Mouse (Mus musculus): ENCODE results near the gene Arhgap19. TPM values are rescaled to one million over a fixed set of nuclear protein-coding genes. Genes with fewer than 3 reads are reported as not detected.
A peak's percentile ranks its signal among the peaks of the same experiment; 100 is the strongest.

Arhgap19 gene
- 20.4 TPM in 2 replicates for total RNA-seq (2012; rRNA removed)
- total RNA-seq (2014; rRNA removed), result 36.8 and 37.9 TPM in 2 replicates
- 27.8 and 30.1 TPM in 2 replicates for polyA plus RNA-seq (2012; ENCODE audit: insufficient read length, low read depth)

GRCm38 (mm10) chr19:41801742-41802369, at the start of gene Arhgap19:
Arhgap19 (minus strand) TSS chr19:41802047.
- H3K27ac ChIP-seq (ENCODE audit: insufficient read depth, low read depth), result no peak within 1 kb of the TSS; the same call in 1 of the 2 replicates
- H3K4me1 ChIP-seq (ENCODE audit: control insufficient read depth in 1 of 2, insufficient read depth in 2 of 2), result peaks cover 4 to 32% of the 10 kb centered on the region in 2 experiments
- no peaks in the 10 kb centered on the region for H3K27me3 ChIP-seq (replicated peaks)
- in situ Hi-C loops (cut with MboI; ENCODE audit: low pct_ligation_motif_present, low pct_unique_long_range_greater_than_20kb, low sequenced_read_pairs) (no loop called here), dilution Hi-C loops (cut with MboI; ENCODE audit: extremely low pct_ligation_motif_present, extremely low pct_unique_long_range_greater_than_20kb, low sequenced_read_pairs) (no loop called here)
- peaks cover 7% of the 10 kb centered on the region for H3K9me3 ChIP-seq (replicated peaks; ENCODE audit: low read length)
- peak within 1 kb of the TSS; percentile 95 for H3K4me2 ChIP-seq (ENCODE audit: insufficient read depth, low read depth, poor library complexity, severe bottlenecking)
- H3K36me3 ChIP-seq (replicated peaks in 1 of 2; ENCODE audit: control insufficient read depth in 1 of 2, insufficient read depth in 1 of 2, low read length in 1 of 2), result peaks cover 0 to 8% of the 10 kb centered on the region in 2 experiments
- no peak for TF ChIP-seq BHLHE40 (IDR thresholded peaks at IDR 0.05; ENCODE audit: low read depth, low read length)
- peak; percentile 57; the same call in 1 of the 2 replicates for TF ChIP-seq ELF1 (IDR thresholded peaks at IDR 0.05; ENCODE audit: low read depth, low read length)
- peak; percentile 88; the same call in 1 of the 2 replicates for TF ChIP-seq E2F4 (IDR thresholded peaks at IDR 0.05; ENCODE audit: insufficient replicate concordance, low read depth, low read length)
- no peak for TF ChIP-seq MAFK (IDR thresholded peaks at IDR 0.05; ENCODE audit: insufficient replicate concordance, low read length)
- TF ChIP-seq USF2 (conservative IDR thresholded peaks at IDR 0.05; ENCODE audit: low read depth, low read length), result no peak
- no peak for TF ChIP-seq CHD1 (IDR thresholded peaks at IDR 0.05; ENCODE audit: low read depth, low read length)
- no peak for TF ChIP-seq MAX (IDR thresholded peaks at IDR 0.05; ENCODE audit: low read length)
- no peak for TF ChIP-seq ZKSCAN1 (IDR thresholded peaks at IDR 0.05; ENCODE audit: borderline replicate concordance, low read depth, low read length)
- TF ChIP-seq ZMIZ1 (IDR thresholded peaks at IDR 0.05; ENCODE audit: low read depth, low read length), result peak; percentile 80; the same call in 1 of the 2 replicates
- no peak for TF ChIP-seq ZNF384 (IDR thresholded peaks at IDR 0.05; ENCODE audit: low read depth, low read length)
- no peak for TF ChIP-seq PAX5 (IDR thresholded peaks at IDR 0.05; ENCODE audit: low read length)
- TF ChIP-seq KAT2A (IDR thresholded peaks at IDR 0.05; ENCODE audit: insufficient replicate concordance, low read length), result peak; percentile 91; the same call in 1 of the 2 replicates
- no peak; the same call in 1 of the 2 replicates for TF ChIP-seq ETS1 (conservative IDR thresholded peaks at IDR 0.05; ENCODE audit: low read depth, low read length)
- peak; percentile 76; the same call in 1 of the 2 replicates for TF ChIP-seq MXI1 (IDR thresholded peaks at IDR 0.05; ENCODE audit: low read depth, low read length)
- no peak; the same call in 1 of the 2 replicates for TF ChIP-seq GABPA (IDR thresholded peaks at IDR 0.05; ENCODE audit: insufficient replicate concordance, low read depth, low read length)
- TF ChIP-seq MAZ (IDR thresholded peaks at IDR 0.05; ENCODE audit: low read depth, low read length), result 0 out of 2 replicates have a peak, but pooled peaks have one; percentile 2
- no peak for TF ChIP-seq CTCF (conservative IDR thresholded peaks at IDR 0.05 in 1 of 2, IDR thresholded peaks at IDR 0.05 in 1 of 2; ENCODE audit: low read depth in 2 of 2, low read length in 2 of 2)
- no peak for TF ChIP-seq MEF2A (IDR thresholded peaks at IDR 0.05; ENCODE audit: borderline replicate concordance, low read depth, low read length)
- TF ChIP-seq TCF12 (IDR thresholded peaks at IDR 0.05; ENCODE audit: low read depth, low read length), result 0 out of 2 replicates have a peak, but pooled peaks have one; percentile 72
- TF ChIP-seq MYC (IDR thresholded peaks at IDR 0.05; ENCODE audit: low read depth, low read length), result no peak; the same call in 1 of the 2 replicates
- peak; percentile 4; the same call in 1 of the 2 replicates for TF ChIP-seq JUN (IDR thresholded peaks at IDR 0.05; ENCODE audit: insufficient read depth, low read depth, low read length)
- TF ChIP-seq USF1 (IDR thresholded peaks at IDR 0.05; ENCODE audit: low read depth, low read length), result no peak
- peak; percentile 93 for TF ChIP-seq POLR2A (IDR thresholded peaks at IDR 0.05; ENCODE audit: low read depth, low read length)
- TF ChIP-seq POLR2AphosphoS2 (IDR thresholded peaks at IDR 0.05; ENCODE audit: low read depth, low read length), result no peak
- TF ChIP-seq NRF1 (IDR thresholded peaks at IDR 0.05; ENCODE audit: low read depth, low read length), result peak; percentile 57
- TF ChIP-seq HCFC1 (IDR thresholded peaks at IDR 0.05; ENCODE audit: low read depth, low read length), result peak; percentile 97
- peak; percentile 90 for TF ChIP-seq NELFE (IDR thresholded peaks at IDR 0.05; ENCODE audit: low read depth, low read length)
- 0 out of 2 replicates have a peak, but pooled peaks have one; percentile 66 for TF ChIP-seq UBTF (IDR thresholded peaks at IDR 0.05; ENCODE audit: low read depth, low read length)
- TF ChIP-seq RAD21 (IDR thresholded peaks at IDR 0.05; ENCODE audit: low read depth, low read length), result no peak
- TF ChIP-seq JUND (conservative IDR thresholded peaks at IDR 0.05; ENCODE audit: low read depth, low read length), result peak; percentile 30; the same call in 1 of the 2 replicates
- peak; percentile 42; the same call in 1 of the 2 replicates for TF ChIP-seq EP300 (IDR thresholded peaks at IDR 0.05; ENCODE audit: low read length)
- no peak for TF ChIP-seq SMC3 (IDR thresholded peaks at IDR 0.05; ENCODE audit: low read depth, low read length)
- TF ChIP-seq TBP (conservative IDR thresholded peaks at IDR 0.05; ENCODE audit: low read depth, low read length), result peak; percentile 91
- peak; percentile 45 for TF ChIP-seq IRF4 (IDR thresholded peaks at IDR 0.05; ENCODE audit: low read depth, low read length)
- TF ChIP-seq CHD2 (IDR thresholded peaks at IDR 0.05; ENCODE audit: low read length), result peak; percentile 90
- peak; percentile 71; the same call in 1 of the 2 replicates for TF ChIP-seq SIN3A (IDR thresholded peaks at IDR 0.05; ENCODE audit: low read length)
- TF ChIP-seq ZC3H11A (IDR thresholded peaks at IDR 0.05; ENCODE audit: low read depth, low read length), result no peak
- TF ChIP-seq RCOR1 (conservative IDR thresholded peaks at IDR 0.05; ENCODE audit: low read depth, low read length), result no peak
- H3K9ac ChIP-seq (ENCODE audit: insufficient read depth, low read depth), result peak within 1 kb of the TSS; percentile 58
- H3K79me2 ChIP-seq (replicated peaks; ENCODE audit: control insufficient read depth, extremely low read depth, insufficient read depth, poor library complexity, severe bottlenecking), result 0 out of 2 replicates have a peak, but pooled peaks cover 11% of the 10 kb centered on the region
- H3K4me3 ChIP-seq (replicated peaks in 1 of 3; ENCODE audit: low read depth in 2 of 3, low read length in 2 of 3, poor library complexity in 1 of 3), result peak within 1 kb of the TSS; percentile 56 to 98 (median 70)
- DNase-seq (ENCODE audit: extremely low read depth), result peak; percentile 98

Data from CH12.LX (cell line).